Mouse (Mus musculus): ENCODE data around the gene Cybrd1. TPM values are rescaled to one million over a fixed set of nuclear protein-coding genes. Genes with fewer than 3 reads are reported as not detected.
A peak's percentile ranks its signal among the peaks of the same experiment; 100 is the strongest.

The Cybrd1 gene
- polyA plus RNA-seq, 1 experiment from 2014 or later: 0.27 TPM

DNA sequence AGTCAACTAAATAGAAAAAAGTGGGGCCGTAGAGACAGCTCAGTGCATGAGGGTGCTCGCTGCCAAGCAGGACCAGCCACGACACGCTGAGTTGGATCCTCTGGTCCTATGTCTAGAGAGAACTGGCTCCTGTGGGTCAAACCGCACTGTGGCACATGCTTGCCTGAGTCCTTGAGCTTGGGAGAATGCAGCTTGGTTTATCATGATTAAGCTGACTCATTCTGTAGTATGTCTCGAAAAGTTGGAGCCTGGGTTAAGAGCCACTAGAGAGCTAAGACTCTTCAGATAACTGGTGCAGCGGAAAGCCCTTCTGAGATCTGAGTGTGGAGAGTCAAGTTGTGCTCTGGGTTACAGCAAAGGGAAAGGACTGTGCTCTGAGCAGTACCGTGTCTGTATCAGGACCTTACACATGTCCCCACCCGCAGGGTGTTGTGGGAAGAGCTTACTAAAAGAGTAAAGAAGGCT, 16.4 kb downstream of the Cybrd1 start:
- 92% methylated on average over 9 of the region's 9 CpGs for WGBS
- Histone ChIP-seq H3K9me3 (no peaks in the 10 kb centered on the region), H3K27me3 (ENCODE audit: poor library complexity, severe bottlenecking) (no peaks in the 10 kb centered on the region), H3K36me3 (replicated peaks) (no peaks in the 10 kb centered on the region), H3K4me3 (no peak overlapping the region), H3K4me1 (no peaks in the 10 kb centered on the region), H3K27ac (no peak overlapping the region)
- DNase-seq (ENCODE audit: extremely low spot score, low spot score): no peak

DNA sequence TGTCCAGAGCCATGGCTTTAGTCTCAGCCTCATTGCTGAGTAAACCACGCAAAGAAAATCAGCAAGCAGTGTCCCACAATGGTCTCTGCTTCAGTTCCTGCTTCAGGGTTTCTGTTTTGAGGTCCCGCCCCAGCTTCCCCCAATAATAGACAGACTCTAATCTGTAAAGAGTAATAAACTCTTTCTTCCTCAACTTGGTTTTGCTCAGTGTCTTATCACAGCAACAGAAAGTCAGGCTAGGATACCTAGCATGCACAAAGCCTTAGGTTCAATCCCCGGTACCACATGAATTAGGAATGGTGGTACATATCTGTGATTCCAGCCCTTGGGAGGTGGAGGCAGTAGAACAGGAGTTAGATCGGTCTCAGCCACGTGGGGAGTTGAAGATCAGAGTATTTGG, 17.1 kb downstream of the Cybrd1 start:
- Histone ChIP-seq H3K36me3 (replicated peaks) (no peaks in the 10 kb centered on the region), H3K9me3 (no peaks in the 10 kb centered on the region), H3K27ac (no peak overlapping the region), H3K4me1 (no peaks in the 10 kb centered on the region), H3K4me3 (no peak overlapping the region), H3K27me3 (ENCODE audit: poor library complexity, severe bottlenecking) (no peaks in the 10 kb centered on the region)
- DNase-seq (ENCODE audit: extremely low spot score, low spot score): no peak
- WGBS: 82% methylated on average over 5 of the region's 5 CpGs

- WGBS: 74% methylated on average over 4 of the region's 4 CpGs
- no peaks in the 10 kb centered on the region for H3K4me1 ChIP-seq
- DNase-seq (ENCODE audit: extremely low spot score, low spot score): no peak
- no peaks in the 10 kb centered on the region for H3K9me3 ChIP-seq
- no peaks in the 10 kb centered on the region for H3K36me3 ChIP-seq (replicated peaks)
- H3K4me3 ChIP-seq: no peak overlapping the region
- no peaks in the 10 kb centered on the region for H3K27me3 ChIP-seq (ENCODE audit: poor library complexity, severe bottlenecking)
- no peak overlapping the region for H3K27ac ChIP-seq
These were observed 22.9 kb downstream of the Cybrd1 start for GRCm38 (mm10) chr2:71140622-71141021.

- H3K27me3 ChIP-seq (ENCODE audit: poor library complexity, severe bottlenecking): no peaks in the 10 kb centered on the region
- H3K4me1 ChIP-seq: 0 out of 2 replicates have a peak, but pooled peaks cover 4% of the 10 kb centered on the region
- no peaks in the 10 kb centered on the region for H3K36me3 ChIP-seq (replicated peaks)
- no peaks in the 10 kb centered on the region for H3K9me3 ChIP-seq
- WGBS: 89% methylated on average over 7 of the region's 7 CpGs
- no peak overlapping the region for H3K4me3 ChIP-seq
- H3K27ac ChIP-seq: no peak overlapping the region
- no peak for DNase-seq (ENCODE audit: extremely low spot score, low spot score)
These were observed 24.7 kb downstream of the Cybrd1 start for GRCm38 (mm10) chr2:71142410-71142809.

GRCm38 (mm10) chr2:71145853-71146252, 28.1 kb downstream of the Cybrd1 start:
- no peak overlapping the region for H3K4me3 ChIP-seq
- H3K4me1 ChIP-seq: peaks cover 9% of the 10 kb centered on the region; the same call in 1 of the 2 replicates
- no peaks in the 10 kb centered on the region for H3K9me3 ChIP-seq
- H3K27ac ChIP-seq: no peak overlapping the region
- no peaks in the 10 kb centered on the region for H3K27me3 ChIP-seq (ENCODE audit: poor library complexity, severe bottlenecking)
- no peaks in the 10 kb centered on the region for H3K36me3 ChIP-seq (replicated peaks)
- DNase-seq (ENCODE audit: extremely low spot score, low spot score): no peak
- 93% methylated on average over 4 of the region's 4 CpGs for WGBS

DNA sequence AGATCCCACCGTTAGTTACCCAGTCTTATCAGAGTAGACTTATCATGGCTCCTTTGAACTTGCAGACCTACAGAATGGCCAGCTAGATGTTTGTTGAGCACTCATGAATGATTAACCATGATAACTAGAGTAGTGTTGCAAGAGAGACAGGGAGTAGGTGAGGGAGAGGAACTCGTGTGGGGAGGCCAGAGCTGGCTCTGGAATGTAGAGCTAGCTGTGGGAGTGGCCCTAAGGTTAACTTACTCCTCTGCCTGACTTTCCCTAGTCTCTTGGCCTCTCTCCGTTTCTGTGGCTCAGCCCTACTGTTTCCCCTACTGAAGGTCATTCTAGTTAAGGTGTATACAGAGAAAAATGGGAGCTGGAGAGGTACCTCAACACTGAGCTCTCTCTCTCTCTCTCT, 28.5 kb downstream of the Cybrd1 start:
- Histone ChIP-seq H3K36me3 (replicated peaks) (no peaks in the 10 kb centered on the region), H3K27me3 (ENCODE audit: poor library complexity, severe bottlenecking) (no peaks in the 10 kb centered on the region), H3K4me3 (no peak overlapping the region), H3K9me3 (no peaks in the 10 kb centered on the region), H3K27ac (no peak overlapping the region), H3K4me1 (peaks cover 9% of the 10 kb centered on the region; the same call in 1 of the 2 replicates)
- no peak for DNase-seq (ENCODE audit: extremely low spot score, low spot score)
- WGBS: 71% methylated on average over 3 of the region's 3 CpGs

DNA sequence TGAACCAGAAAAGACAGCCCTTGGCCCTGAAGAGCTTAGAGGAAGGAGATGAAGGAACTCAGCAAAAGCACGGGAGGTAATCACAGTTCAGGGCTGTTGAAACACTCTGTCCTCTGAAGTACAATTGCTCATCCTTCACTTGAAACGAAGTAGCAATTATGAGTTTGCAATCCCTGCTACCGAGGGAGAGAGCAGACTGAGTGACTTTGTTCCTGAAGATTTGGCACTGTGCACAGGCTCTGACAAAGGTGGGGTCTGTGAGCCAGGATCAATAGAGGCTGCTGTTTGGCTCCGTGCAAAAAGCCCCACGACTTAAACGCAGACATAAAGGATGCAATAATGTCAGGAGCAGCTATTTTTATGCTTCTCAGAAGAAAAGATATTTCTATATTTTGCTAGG, 30.1 kb downstream of the Cybrd1 start:
- Histone ChIP-seq H3K27me3 (ENCODE audit: poor library complexity, severe bottlenecking) (no peaks in the 10 kb centered on the region), H3K9me3 (0 out of 2 replicates have a peak, but pooled peaks cover 5% of the 10 kb centered on the region), H3K36me3 (replicated peaks) (no peaks in the 10 kb centered on the region), H3K4me1 (peaks cover 9% of the 10 kb centered on the region; the same call in 1 of the 2 replicates), H3K27ac (no peak overlapping the region), H3K4me3 (no peak overlapping the region)
- WGBS: 68% methylated on average over 6 of the region's 6 CpGs
- DNase-seq (ENCODE audit: extremely low spot score, low spot score): no peak

GRCm38 (mm10) chr2:71152170-71152569, 34.4 kb downstream of the Cybrd1 start:
- H3K27me3 ChIP-seq (ENCODE audit: poor library complexity, severe bottlenecking): no peaks in the 10 kb centered on the region
- WGBS: 88% methylated on average over 4 of the region's 4 CpGs
- no peaks in the 10 kb centered on the region for H3K36me3 ChIP-seq (replicated peaks)
- no peak overlapping the region for H3K27ac ChIP-seq
- H3K4me1 ChIP-seq: peaks cover 8% of the 10 kb centered on the region; the same call in 1 of the 2 replicates
- no peak for DNase-seq (ENCODE audit: extremely low spot score, low spot score)
- 0 out of 2 replicates have a peak, but pooled peaks cover 5% of the 10 kb centered on the region for H3K9me3 ChIP-seq
- no peak overlapping the region for H3K4me3 ChIP-seq

DNA sequence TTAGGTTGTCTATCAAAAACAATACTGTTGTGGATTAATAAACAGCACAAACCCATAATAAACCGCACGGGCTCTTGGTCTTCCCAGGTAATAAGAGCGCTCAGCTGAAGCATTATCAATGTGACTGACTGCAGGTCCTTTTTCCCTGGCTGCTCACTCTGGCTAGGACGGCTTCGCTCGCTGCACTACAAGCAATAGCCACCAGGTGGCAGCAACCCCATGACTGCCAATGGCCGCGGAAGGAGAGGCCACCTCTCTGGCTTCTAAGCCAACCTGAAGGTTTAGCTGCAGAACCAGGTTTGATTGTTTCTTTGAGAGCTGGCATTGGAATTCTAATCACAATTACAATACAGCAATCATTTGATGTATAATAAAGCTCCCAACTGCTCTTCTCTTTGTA, 37.8 kb downstream of the Cybrd1 start:
- 0 out of 2 replicates have a peak, but pooled peaks cover 5% of the 10 kb centered on the region for H3K9me3 ChIP-seq
- no peaks in the 10 kb centered on the region for H3K36me3 ChIP-seq (replicated peaks)
- H3K4me3 ChIP-seq: no peak overlapping the region
- DNase-seq (ENCODE audit: extremely low spot score, low spot score): peak; percentile 85
- no peak overlapping the region for H3K27ac ChIP-seq
- 11% methylated on average over 8 of the region's 8 CpGs for WGBS
- H3K27me3 ChIP-seq (ENCODE audit: poor library complexity, severe bottlenecking): no peaks in the 10 kb centered on the region
- H3K4me1 ChIP-seq: peaks cover 9% of the 10 kb centered on the region

GRCm38 (mm10) chr2:71156446-71156845, 38.7 kb downstream of the Cybrd1 start:
- no peak overlapping the region for H3K4me3 ChIP-seq
- 0 out of 2 replicates have a peak, but pooled peaks cover 5% of the 10 kb centered on the region for H3K9me3 ChIP-seq
- no peaks in the 10 kb centered on the region for H3K27me3 ChIP-seq (ENCODE audit: poor library complexity, severe bottlenecking)
- H3K36me3 ChIP-seq (replicated peaks): no peaks in the 10 kb centered on the region
- peaks cover 11% of the 10 kb centered on the region for H3K4me1 ChIP-seq
- WGBS: 91% methylated on average over 8 of the region's 8 CpGs
- no peak overlapping the region for H3K27ac ChIP-seq
- DNase-seq (ENCODE audit: extremely low spot score, low spot score): no peak

- Histone ChIP-seq H3K9me3 (no peaks in the 10 kb centered on the region), H3K4me3 (no peak overlapping the region), H3K27me3 (ENCODE audit: poor library complexity, severe bottlenecking) (no peaks in the 10 kb centered on the region), H3K27ac (no peak overlapping the region), H3K4me1 (peaks cover 21% of the 10 kb centered on the region), H3K36me3 (replicated peaks) (no peaks in the 10 kb centered on the region)
- 94% methylated on average over 8 of the region's 8 CpGs for WGBS
- DNase-seq (ENCODE audit: extremely low spot score, low spot score): no peak
These were observed 40.2 kb downstream of the Cybrd1 start for GRCm38 (mm10) chr2:71157881-71158280.

DNA sequence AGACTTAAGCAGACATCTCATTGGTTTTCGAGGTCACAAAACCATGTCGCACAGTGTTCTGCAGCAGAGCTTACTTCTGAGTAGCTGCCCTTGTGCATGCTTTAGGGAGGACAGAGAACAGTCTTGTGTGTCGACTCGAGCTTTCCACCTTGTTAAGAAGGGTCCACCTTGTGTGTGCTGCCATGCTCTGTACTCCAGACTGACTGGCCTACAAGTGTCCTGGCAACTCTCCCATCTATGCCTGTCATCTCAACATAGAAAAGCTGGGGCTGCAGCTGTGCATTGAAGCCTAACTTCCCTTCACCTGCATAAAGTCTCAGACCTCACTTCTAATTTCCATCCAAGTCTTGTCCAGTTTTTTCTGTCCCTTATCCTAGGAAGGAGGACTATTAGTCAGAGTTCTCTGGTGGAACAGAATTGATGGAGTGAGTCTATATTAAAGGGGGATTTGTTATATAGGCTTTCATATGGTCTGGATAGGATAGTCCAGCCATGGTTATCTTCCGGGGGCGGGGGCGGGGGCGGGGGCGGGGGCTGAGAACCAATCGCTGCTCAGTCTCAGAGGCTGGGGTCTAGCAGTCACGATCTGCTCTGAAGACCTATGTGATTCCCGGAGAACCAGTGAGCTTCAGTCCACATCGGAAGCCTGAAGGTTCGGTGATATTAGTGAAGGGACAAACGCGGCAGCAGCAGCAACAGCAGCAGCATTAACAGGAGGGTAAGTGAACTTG, 42.0 kb downstream of the Cybrd1 start:
- no peaks in the 10 kb centered on the region for H3K36me3 ChIP-seq (replicated peaks)
- 86% methylated on average over 16 of the region's 16 CpGs for WGBS
- H3K4me3 ChIP-seq: peak overlapping the region; percentile 11; the same call in 1 of the 2 replicates
- H3K9me3 ChIP-seq: no peaks in the 10 kb centered on the region
- no peaks in the 10 kb centered on the region for H3K27me3 ChIP-seq (ENCODE audit: poor library complexity, severe bottlenecking)
- no peak for DNase-seq (ENCODE audit: extremely low spot score, low spot score)
- H3K27ac ChIP-seq: peak overlapping the region; percentile 41; the same call in 1 of the 2 replicates
- peaks cover 22% of the 10 kb centered on the region for H3K4me1 ChIP-seq

DNA sequence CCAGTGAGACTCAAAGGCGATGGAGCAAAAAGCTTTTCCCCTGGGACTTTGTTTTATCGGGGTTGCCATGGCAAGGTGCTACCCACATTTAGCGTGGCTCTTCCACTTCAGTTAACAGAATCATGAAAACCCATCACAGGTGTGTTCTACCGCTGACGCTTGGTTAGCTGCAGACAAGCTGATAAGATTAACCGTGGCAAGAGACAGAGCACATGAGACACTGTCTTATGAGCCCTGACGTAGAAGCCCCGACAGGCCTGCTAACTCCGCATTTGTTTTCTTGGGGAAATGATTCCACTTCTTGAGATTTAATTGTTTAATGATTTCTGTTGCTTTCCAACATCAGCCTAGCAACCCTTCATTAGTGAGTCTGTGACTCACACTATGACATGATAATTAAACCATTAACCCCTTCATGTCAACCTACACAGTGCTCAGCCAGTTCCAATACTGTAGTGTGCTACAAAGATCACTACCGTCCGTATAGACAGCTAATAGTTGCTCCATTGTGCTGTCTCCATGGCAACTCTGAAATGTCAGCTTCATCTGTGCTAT, 42.7 kb downstream of the Cybrd1 start:
- WGBS: 76% methylated on average over 11 of the region's 11 CpGs
- Histone ChIP-seq H3K4me1 (peaks cover 22% of the 10 kb centered on the region), H3K4me3 (peak overlapping the region; percentile 11; the same call in 1 of the 2 replicates), H3K36me3 (replicated peaks) (no peaks in the 10 kb centered on the region), H3K27ac (peak overlapping the region; percentile 41; the same call in 1 of the 2 replicates), H3K9me3 (no peaks in the 10 kb centered on the region), H3K27me3 (ENCODE audit: poor library complexity, severe bottlenecking) (no peaks in the 10 kb centered on the region)
- DNase-seq (ENCODE audit: extremely low spot score, low spot score): peak; percentile 18
